Mouse (Mus musculus): ENCODE data around the gene Ano7. TPM values are rescaled to one million over a fixed set of nuclear protein-coding genes. Genes with fewer than 3 reads are reported as not detected.

Gene Ano7
- polyA plus RNA-seq, 1 experiment = 2.0 TPM

- no peak overlapping the region for H3K27ac ChIP-seq (ENCODE audit: control insufficient read depth, insufficient read depth, low read length)
- WGBS = 96% methylated on average over 5 of the region's 5 CpGs
- DNase-seq = no peak
- TF ChIP-seq POLR2A (IDR thresholded peaks at IDR 0.05; ENCODE audit: control insufficient read depth, extremely low read depth, insufficient read depth, low read length, poor library complexity) (no peak), CTCF (IDR thresholded peaks at IDR 0.05; ENCODE audit: borderline replicate concordance, control insufficient read depth, extremely low read depth, insufficient read depth, low read length, poor library complexity) (no peak)
- H3K4me1 ChIP-seq (replicated peaks; ENCODE audit: control insufficient read depth, insufficient read depth, low read length) = peaks cover 3% of the 10 kb centered on the region; the same call in 1 of the 2 replicates
- peaks cover 40% of the 10 kb centered on the region for H3K36me3 ChIP-seq (ENCODE audit: control insufficient read depth, insufficient read depth, low read length)
- no peak overlapping the region for H3K4me3 ChIP-seq (ENCODE audit: control insufficient read depth, insufficient read depth, low read length)
- H3K27me3 ChIP-seq (ENCODE audit: control insufficient read depth, insufficient read depth, low read length) = no peaks in the 10 kb centered on the region
Measured at GRCm38 (mm10) chr1:93347176-93347575, 26.6 kb upstream of the Ano7 start.

GRCm38 (mm10) chr1:93349701-93350100 is 24.0 kb upstream of the Ano7 start:
- 90% methylated on average over 4 of the region's 4 CpGs for WGBS
- TF ChIP-seq POLR2A (IDR thresholded peaks at IDR 0.05; ENCODE audit: control insufficient read depth, extremely low read depth, insufficient read depth, low read length, poor library complexity) = no peak
- no peak for TF ChIP-seq CTCF (IDR thresholded peaks at IDR 0.05; ENCODE audit: borderline replicate concordance, control insufficient read depth, extremely low read depth, insufficient read depth, low read length, poor library complexity)
- H3K4me3 ChIP-seq (ENCODE audit: control insufficient read depth, insufficient read depth, low read length) = no peak overlapping the region
- DNase-seq = no peak
- H3K27me3 ChIP-seq (ENCODE audit: control insufficient read depth, insufficient read depth, low read length) = no peaks in the 10 kb centered on the region
- no peaks in the 10 kb centered on the region for H3K4me1 ChIP-seq (replicated peaks; ENCODE audit: control insufficient read depth, insufficient read depth, low read length)
- H3K36me3 ChIP-seq (ENCODE audit: control insufficient read depth, insufficient read depth, low read length) = peaks cover 65% of the 10 kb centered on the region
- no peak overlapping the region for H3K27ac ChIP-seq (ENCODE audit: control insufficient read depth, insufficient read depth, low read length)

- TF ChIP-seq CTCF (IDR thresholded peaks at IDR 0.05; ENCODE audit: borderline replicate concordance, control insufficient read depth, extremely low read depth, insufficient read depth, low read length, poor library complexity) = no peak
- TF ChIP-seq POLR2A (IDR thresholded peaks at IDR 0.05; ENCODE audit: control insufficient read depth, extremely low read depth, insufficient read depth, low read length, poor library complexity) = no peak
- H3K4me1 ChIP-seq (replicated peaks; ENCODE audit: control insufficient read depth, insufficient read depth, low read length) = no peaks in the 10 kb centered on the region
- no peaks in the 10 kb centered on the region for H3K27me3 ChIP-seq (ENCODE audit: control insufficient read depth, insufficient read depth, low read length)
- H3K4me3 ChIP-seq (ENCODE audit: control insufficient read depth, insufficient read depth, low read length) = no peak overlapping the region
- no peak for DNase-seq
- H3K36me3 ChIP-seq (ENCODE audit: control insufficient read depth, insufficient read depth, low read length) = peaks cover 87% of the 10 kb centered on the region
- no peak overlapping the region for H3K27ac ChIP-seq (ENCODE audit: control insufficient read depth, insufficient read depth, low read length)
- WGBS = 97% methylated on average over 2 of the region's 2 CpGs
Measured at GRCm38 (mm10) chr1:93352724-93353123, 21.0 kb upstream of the Ano7 start.

GRCm38 (mm10) chr1:93362661-93363060 is 11.1 kb upstream of the Ano7 start:
- no peak overlapping the region for H3K27ac ChIP-seq (ENCODE audit: control insufficient read depth, insufficient read depth, low read length)
- H3K4me1 ChIP-seq (replicated peaks; ENCODE audit: control insufficient read depth, insufficient read depth, low read length) = no peaks in the 10 kb centered on the region
- peaks cover 52% of the 10 kb centered on the region for H3K36me3 ChIP-seq (ENCODE audit: control insufficient read depth, insufficient read depth, low read length)
- TF ChIP-seq POLR2A (IDR thresholded peaks at IDR 0.05; ENCODE audit: control insufficient read depth, extremely low read depth, insufficient read depth, low read length, poor library complexity) (no peak), CTCF (IDR thresholded peaks at IDR 0.05; ENCODE audit: borderline replicate concordance, control insufficient read depth, extremely low read depth, insufficient read depth, low read length, poor library complexity) (no peak)
- DNase-seq = no peak
- H3K4me3 ChIP-seq (ENCODE audit: control insufficient read depth, insufficient read depth, low read length) = no peak overlapping the region
- H3K27me3 ChIP-seq (ENCODE audit: control insufficient read depth, insufficient read depth, low read length) = no peaks in the 10 kb centered on the region
- WGBS = 94% methylated on average over 4 of the region's 4 CpGs

- H3K27ac ChIP-seq (ENCODE audit: control insufficient read depth, insufficient read depth, low read length) = no peak overlapping the region
- no peaks in the 10 kb centered on the region for H3K4me1 ChIP-seq (replicated peaks; ENCODE audit: control insufficient read depth, insufficient read depth, low read length)
- WGBS = 81% methylated on average over 6 of the region's 6 CpGs
- DNase-seq = no peak
- TF ChIP-seq CTCF (IDR thresholded peaks at IDR 0.05; ENCODE audit: borderline replicate concordance, control insufficient read depth, extremely low read depth, insufficient read depth, low read length, poor library complexity) (no peak), POLR2A (IDR thresholded peaks at IDR 0.05; ENCODE audit: control insufficient read depth, extremely low read depth, insufficient read depth, low read length, poor library complexity) (no peak)
- H3K27me3 ChIP-seq (ENCODE audit: control insufficient read depth, insufficient read depth, low read length) = no peaks in the 10 kb centered on the region
- no peak overlapping the region for H3K4me3 ChIP-seq (ENCODE audit: control insufficient read depth, insufficient read depth, low read length)
- H3K36me3 ChIP-seq (ENCODE audit: control insufficient read depth, insufficient read depth, low read length) = peaks cover 40% of the 10 kb centered on the region
Measured at GRCm38 (mm10) chr1:93365641-93366040, 8.1 kb upstream of the Ano7 start.

- no peak overlapping the region for H3K4me3 ChIP-seq (ENCODE audit: control insufficient read depth, insufficient read depth, low read length)
- H3K27ac ChIP-seq (ENCODE audit: control insufficient read depth, insufficient read depth, low read length) = no peak overlapping the region
- WGBS = 60% methylated on average over 5 of the region's 5 CpGs
- H3K4me1 ChIP-seq (replicated peaks; ENCODE audit: control insufficient read depth, insufficient read depth, low read length) = no peaks in the 10 kb centered on the region
- DNase-seq = no peak
- no peaks in the 10 kb centered on the region for H3K36me3 ChIP-seq (ENCODE audit: control insufficient read depth, insufficient read depth, low read length)
- H3K27me3 ChIP-seq (ENCODE audit: control insufficient read depth, insufficient read depth, low read length) = no peaks in the 10 kb centered on the region
- TF ChIP-seq CTCF (IDR thresholded peaks at IDR 0.05; ENCODE audit: borderline replicate concordance, control insufficient read depth, extremely low read depth, insufficient read depth, low read length, poor library complexity) = no peak
- TF ChIP-seq POLR2A (IDR thresholded peaks at IDR 0.05; ENCODE audit: control insufficient read depth, extremely low read depth, insufficient read depth, low read length, poor library complexity) = no peak
Measured at GRCm38 (mm10) chr1:93377307-93377706, 3.6 kb downstream of the Ano7 start.

- DNase-seq = peak; percentile 7
- Histone ChIP-seq H3K4me1 (replicated peaks; ENCODE audit: control insufficient read depth, insufficient read depth, low read length) (no peaks in the 10 kb centered on the region), H3K27me3 (ENCODE audit: control insufficient read depth, insufficient read depth, low read length) (no peaks in the 10 kb centered on the region), H3K36me3 (ENCODE audit: control insufficient read depth, insufficient read depth, low read length) (no peaks in the 10 kb centered on the region), H3K27ac (ENCODE audit: control insufficient read depth, insufficient read depth, low read length) (no peak overlapping the region), H3K4me3 (ENCODE audit: control insufficient read depth, insufficient read depth, low read length) (no peak overlapping the region)
- WGBS = 86% methylated on average over 5 of the region's 5 CpGs
- no peak for TF ChIP-seq CTCF (IDR thresholded peaks at IDR 0.05; ENCODE audit: borderline replicate concordance, control insufficient read depth, extremely low read depth, insufficient read depth, low read length, poor library complexity)
- TF ChIP-seq POLR2A (IDR thresholded peaks at IDR 0.05; ENCODE audit: control insufficient read depth, extremely low read depth, insufficient read depth, low read length, poor library complexity) = no peak
Measured at GRCm38 (mm10) chr1:93379117-93379516, 5.4 kb downstream of the Ano7 start.

Data from thymus, adult 2 months (tissue).